ENCODE assay signal across 25 mouse cellular contexts in the genomic region with DNA sequence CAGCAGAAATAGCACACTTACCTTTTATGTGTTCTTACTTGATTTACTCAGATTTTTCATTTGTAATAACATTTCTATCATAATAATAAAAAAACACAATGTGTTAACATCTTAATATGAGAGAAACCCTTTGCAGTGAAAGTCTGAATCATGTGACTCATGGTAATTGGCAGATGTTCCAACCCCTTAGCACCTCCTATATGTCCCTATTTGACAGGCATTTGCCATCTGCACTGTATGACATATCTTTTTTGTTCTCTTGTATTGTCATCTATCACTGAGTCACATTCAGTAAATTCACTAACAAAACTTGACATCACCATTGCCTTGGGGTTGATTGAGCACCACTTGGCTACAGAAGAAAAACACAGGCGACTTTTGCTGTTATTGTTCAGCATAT.
DNase-seq lines count a peak whose midpoint lies in the region; ATAC-seq lines count a peak whose summit lies in the region.
"Had no signal": no experiment of that assay in that cellular context is flagged by ENCODE, and none has a peak within 500 bp of the region (broad histone marks: within the 10 kb centered on the region; RNA-seq: fewer than 3 reads in every experiment).

No protein-coding gene starts in this region.

- WGBS in forebrain, embryonic 15.5 days, result 78% methylated on average over 1 of the region's 1 CpGs

- no peaks in the 10 kb centered on the region for H3K4me1 ChIP-seq in forebrain, embryonic 15.5 days
- H3K4me1 ChIP-seq: embryonic facial prominence, embryonic 13.5 days; embryonic facial prominence, embryonic 15.5 days; forebrain, embryonic 10.5 days; forebrain, embryonic 12.5 days had no signal

- no peak overlapping the region for H3K4me3 ChIP-seq in forebrain, embryonic 15.5 days
- H3K4me3 ChIP-seq: embryonic facial prominence, embryonic 13.5 days; embryonic facial prominence, embryonic 15.5 days; erythroblast, embryonic 14.5 days; forebrain, embryonic 10.5 days; forebrain, embryonic 12.5 days had no signal

- ATAC-seq in forebrain, embryonic 15.5 days (replicated peaks), result no peak
- ATAC-seq: CD4-positive, CD25-positive, alpha-beta regulatory T cell, adult 4 months; forebrain, embryonic 14.5 days; forebrain, postnatal 0 days had no signal

- H3K9me3 ChIP-seq in forebrain, embryonic 15.5 days, result no peaks in the 10 kb centered on the region
- H3K9me3 ChIP-seq: embryonic facial prominence, embryonic 13.5 days; embryonic facial prominence, embryonic 15.5 days; forebrain, embryonic 10.5 days; forebrain, embryonic 12.5 days; G1E had no signal

- H3K4me2 ChIP-seq in forebrain, embryonic 15.5 days (replicated peaks), result no peak overlapping the region
- H3K4me2 ChIP-seq: embryonic facial prominence, embryonic 13.5 days; embryonic facial prominence, embryonic 15.5 days; forebrain, embryonic 12.5 days had no signal

- peak; percentile 19 for DNase-seq in adrenal gland, adult 2 months
- no peak for DNase-seq in adrenal gland, postnatal 4 days (ENCODE audit: low spot score in 2 of 2)
- DNase-seq in retina, postnatal 1 day, result peak; percentile 52
- no peak for DNase-seq in retina, embryonic 14.5 days (ENCODE audit: low spot score)
- DNase-seq: adrenal gland, adult 8-10 months; adrenal gland, postnatal 14 days; adrenal gland, postnatal 36 days; B cell, adult 2 months; cerebellum, adult 11-12 months; cerebellum, adult 2 months; cerebellum, adult 9-11 months; cerebellum, postnatal 14 days; cerebellum, postnatal 36 days; embryo, embryonic 11 days; forebrain, postnatal 0 days had no signal

- no peaks in the 10 kb centered on the region for H3K36me3 ChIP-seq in forebrain, embryonic 15.5 days
- H3K36me3 ChIP-seq: embryonic facial prominence, embryonic 13.5 days; embryonic facial prominence, embryonic 15.5 days; forebrain, embryonic 10.5 days; forebrain, embryonic 12.5 days; G1E had no signal

- no peak overlapping the region for H3K9ac ChIP-seq in forebrain, embryonic 15.5 days (replicated peaks)
- H3K9ac ChIP-seq: embryonic facial prominence, embryonic 13.5 days; embryonic facial prominence, embryonic 15.5 days; forebrain, embryonic 12.5 days; forebrain, postnatal 0 days had no signal

- no peaks in the 10 kb centered on the region for H3K27me3 ChIP-seq in forebrain, embryonic 15.5 days
- H3K27me3 ChIP-seq: CH12.LX; embryonic facial prominence, embryonic 13.5 days; embryonic facial prominence, embryonic 15.5 days; forebrain, embryonic 12.5 days had no signal

- H3K27ac ChIP-seq in forebrain, embryonic 15.5 days (replicated peaks), result no peak overlapping the region
- H3K27ac ChIP-seq: embryonic facial prominence, embryonic 13.5 days; embryonic facial prominence, embryonic 15.5 days; forebrain, embryonic 10.5 days; forebrain, embryonic 12.5 days had no signal

Comparison
In these comparisons a context has a peak if more than half of its experiments do, and no peak if none do; other contexts are left out.
1. DNase-seq: peak in adrenal gland, adult 2 months (single experiment) and retina, postnatal 1 day (single experiment); none in adrenal gland, postnatal 4 days (0 of 2) and retina, embryonic 14.5 days (single experiment).